In genomic region chr11:116839601-116840000, GRCm38 (mm10) we compare ENCODE assay signal across 12 mouse cellular contexts. TPM values are rescaled to one million over a fixed set of nuclear protein-coding genes. Genes with fewer than 3 reads are reported as not detected.
DNase-seq lines count a peak whose midpoint lies in the region; ATAC-seq lines count a peak whose summit lies in the region.
"Had no signal": no experiment of that assay in that cellular context is flagged by ENCODE, and none has a peak within 500 bp of the region (broad histone marks: within the 10 kb centered on the region; RNA-seq: fewer than 3 reads in every experiment).

No protein-coding gene starts in this region.

- peak overlapping the region; percentile 93 for H3K4me2 ChIP-seq in heart, embryonic 13.5 days
- H3K4me2 ChIP-seq in hindbrain, embryonic 14.5 days (replicated peaks) = peak overlapping the region; percentile 90
- no peak overlapping the region for H3K4me2 ChIP-seq in midbrain, embryonic 11.5 days

- peaks cover 41% of the 10 kb centered on the region for H3K4me1 ChIP-seq in heart, embryonic 13.5 days
- peaks cover 32% of the 10 kb centered on the region for H3K4me1 ChIP-seq in hindbrain, embryonic 14.5 days (replicated peaks; ENCODE audit: control insufficient read depth, insufficient read depth, low read length)
- peaks cover 32% of the 10 kb centered on the region for H3K4me1 ChIP-seq in midbrain, embryonic 11.5 days (ENCODE audit: control insufficient read depth, insufficient read depth, low read length)

- no peak for DNase-seq in heart, postnatal 25 days (ENCODE audit: low spot score)
- peak; percentile 5 for DNase-seq in MN1 (ENCODE audit: low spot score)
- DNase-seq in hindbrain, embryonic 14.5 days (ENCODE audit: low spot score) = no peak
- no peak for DNase-seq in midbrain, embryonic 11.5 days (ENCODE audit: low spot score, missing footprints)
- no peak for DNase-seq in ovary, postnatal 10 days (ENCODE audit: low spot score)
- DNase-seq in Muller cell, postnatal 12 days (ENCODE audit: inconsistent ontology term) = no peak
- DNase-seq: layer of hippocampus, adult 9-11 months; lung, adult 2 months; right cerebral cortex, postnatal 25 days had no signal

- no peak overlapping the region for H3K27ac ChIP-seq in heart, embryonic 13.5 days (replicated peaks)
- no peak overlapping the region for H3K27ac ChIP-seq in hindbrain, embryonic 14.5 days
- no peak overlapping the region for H3K27ac ChIP-seq in midbrain, embryonic 11.5 days (ENCODE audit: low read depth, low read length)

- H3K4me3 ChIP-seq in heart, embryonic 13.5 days = peak overlapping the region; percentile 22
- no peak overlapping the region for H3K4me3 ChIP-seq in hindbrain, embryonic 14.5 days (replicated peaks; ENCODE audit: low read length)
- H3K4me3 ChIP-seq in midbrain, embryonic 11.5 days (ENCODE audit: low read depth, low read length) = no peak overlapping the region

- no peaks in the 10 kb centered on the region for H3K9me3 ChIP-seq in heart, embryonic 13.5 days
- H3K9me3 ChIP-seq in hindbrain, embryonic 14.5 days (ENCODE audit: control insufficient read depth, low read length) = no peaks in the 10 kb centered on the region
- no peaks in the 10 kb centered on the region for H3K9me3 ChIP-seq in midbrain, embryonic 11.5 days (ENCODE audit: control insufficient read depth, low read length)

- 71% methylated on average over 7 of the region's 7 CpGs for WGBS in heart, embryonic 13.5 days
- 80% methylated on average over 7 of the region's 7 CpGs for WGBS in hindbrain, embryonic 14.5 days
- 92% methylated on average over 7 of the region's 7 CpGs for WGBS in midbrain, embryonic 11.5 days

- intact Hi-C loops in heart, postnatal 25 days (cut with DNase I) = loop anchor here (2.0 kb wide), 1 partner anchor 25 kb away; no protein-coding TSS in a partner anchor

- no peak for ATAC-seq in heart, embryonic 13.5 days (ENCODE audit: extremely low read depth, insufficient number of reproducible peaks, low FRiP score, low TSS enrichment)
- ATAC-seq in hindbrain, embryonic 14.5 days (ENCODE audit: low FRiP score) = no peak
- ATAC-seq in midbrain, embryonic 11.5 days (ENCODE audit: low FRiP score) = no peak
- ATAC-seq in granulocyte monocyte progenitor cell, adult 5-6 weeks (replicated peaks; ENCODE audit: poor library complexity, severe bottlenecking) = no peak

- H3K27me3 ChIP-seq in heart, embryonic 13.5 days (replicated peaks) = no peaks in the 10 kb centered on the region
- H3K27me3 ChIP-seq in hindbrain, embryonic 14.5 days (ENCODE audit: control insufficient read depth, insufficient read depth, low read length) = no peaks in the 10 kb centered on the region
- no peaks in the 10 kb centered on the region for H3K27me3 ChIP-seq in midbrain, embryonic 11.5 days (ENCODE audit: control insufficient read depth, insufficient read depth, low read length)

- H3K9ac ChIP-seq in heart, embryonic 13.5 days = peak overlapping the region; percentile 72
- peak overlapping the region; percentile 31; the same call in 1 of the 2 replicates for H3K9ac ChIP-seq in hindbrain, embryonic 14.5 days
- H3K9ac ChIP-seq in midbrain, embryonic 11.5 days (ENCODE audit: low read length) = peak overlapping the region; percentile 16; the same call in 1 of the 2 replicates

- H3K36me3 ChIP-seq in heart, embryonic 13.5 days = peaks cover 70% of the 10 kb centered on the region
- H3K36me3 ChIP-seq in hindbrain, embryonic 14.5 days (replicated peaks; ENCODE audit: control insufficient read depth, insufficient read depth) = peaks cover 66% of the 10 kb centered on the region
- H3K36me3 ChIP-seq in midbrain, embryonic 11.5 days (ENCODE audit: control insufficient read depth, insufficient read depth, low read length) = peaks cover 45% of the 10 kb centered on the region

RNA-seq across cellular contexts. Expression of gene Mettl23, which starts 3.5 kb away (rescaled TPM):
- polyA plus RNA-seq in heart, embryonic 13.5 days (2015; fragmentation: Nextera tagmentation; extraction: Ambion mirVana) = 63.8 and 68.8 TPM in 2 replicates
- total RNA-seq in heart, postnatal 25 days (2021) = 10 to 100 TPM; 36.6 to 39.4 TPM
- polyA plus RNA-seq in hindbrain, embryonic 14.5 days (2014; fragmentation: Nextera tagmentation; extraction: Ambion mirVana) = 70.0 and 73.9 TPM in 2 replicates
- 72.5 and 76.2 TPM in 2 replicates for polyA plus RNA-seq in midbrain, embryonic 11.5 days (2014; fragmentation: Nextera tagmentation; extraction: Ambion mirVana)
- total RNA-seq in granulocyte monocyte progenitor cell, adult 5-6 weeks (2014; fragmentation: Nextera tagmentation) = 34.5 and 40.5 TPM in 2 replicates
- 22.7 and 25.8 TPM in 2 replicates for total RNA-seq in granulocyte monocyte progenitor cell, adult 5-6 weeks (2017)

RNA-seq across cellular contexts. Expression of gene Jmjd6, which starts 3.6 kb away (rescaled TPM):
- 61.7 and 75.3 TPM in 2 replicates for polyA plus RNA-seq in heart, embryonic 13.5 days (2015; fragmentation: Nextera tagmentation; extraction: Ambion mirVana)
- 10 to 100 TPM; 37.1 to 37.7 TPM for total RNA-seq in heart, postnatal 25 days (2021)
- 64.6 and 65.7 TPM in 2 replicates for polyA plus RNA-seq in hindbrain, embryonic 14.5 days (2014; fragmentation: Nextera tagmentation; extraction: Ambion mirVana)
- polyA plus RNA-seq in midbrain, embryonic 11.5 days (2014; fragmentation: Nextera tagmentation; extraction: Ambion mirVana) = 86.9 and 89.9 TPM in 2 replicates
- total RNA-seq in granulocyte monocyte progenitor cell, adult 5-6 weeks (2014; fragmentation: Nextera tagmentation) = 37.0 and 42.8 TPM in 2 replicates
- 31.0 and 45.4 TPM in 2 replicates for total RNA-seq in granulocyte monocyte progenitor cell, adult 5-6 weeks (2017)

RNA-seq across cellular contexts. Expression of gene Mxra7, which starts 11.8 kb away (rescaled TPM):
- polyA plus RNA-seq in heart, embryonic 13.5 days (2015; fragmentation: Nextera tagmentation; extraction: Ambion mirVana) = 18.4 and 19.3 TPM in 2 replicates
- total RNA-seq in heart, postnatal 25 days (2021) = 10 to 100 TPM; 17.2 to 23.2 TPM
- polyA plus RNA-seq in hindbrain, embryonic 14.5 days (2014; fragmentation: Nextera tagmentation; extraction: Ambion mirVana) = 29.3 and 35.5 TPM in 2 replicates
- 27.4 and 31.6 TPM in 2 replicates for polyA plus RNA-seq in midbrain, embryonic 11.5 days (2014; fragmentation: Nextera tagmentation; extraction: Ambion mirVana)
- 0.17 TPM in 1 of 2 replicates, not detected in the other for total RNA-seq in granulocyte monocyte progenitor cell, adult 5-6 weeks (2014; fragmentation: Nextera tagmentation)
- 0.09 and 0.67 TPM in 2 replicates for total RNA-seq in granulocyte monocyte progenitor cell, adult 5-6 weeks (2017)
- total RNA-seq: monocyte, adult 5-6 weeks had no signal

RNA-seq across cellular contexts. Expression of gene Mfsd11, which starts 12.6 kb away (rescaled TPM):
- polyA plus RNA-seq in heart, embryonic 13.5 days (2015; fragmentation: Nextera tagmentation; extraction: Ambion mirVana) = 32.2 and 35.5 TPM in 2 replicates
- total RNA-seq in heart, postnatal 25 days (2021) = 10 to 100 TPM; 34.0 to 36.9 TPM
- 51.9 and 54.4 TPM in 2 replicates for polyA plus RNA-seq in hindbrain, embryonic 14.5 days (2014; fragmentation: Nextera tagmentation; extraction: Ambion mirVana)
- 28.6 and 30.3 TPM in 2 replicates for polyA plus RNA-seq in midbrain, embryonic 11.5 days (2014; fragmentation: Nextera tagmentation; extraction: Ambion mirVana)
- total RNA-seq in granulocyte monocyte progenitor cell, adult 5-6 weeks (2014; fragmentation: Nextera tagmentation) = 16.0 and 32.0 TPM in 2 replicates
- 9.4 and 10.0 TPM in 2 replicates for total RNA-seq in granulocyte monocyte progenitor cell, adult 5-6 weeks (2017)

RNA-seq across cellular contexts. Expression of gene Srsf2, which starts 13.3 kb away (rescaled TPM):
- polyA plus RNA-seq in heart, embryonic 13.5 days (2015; fragmentation: Nextera tagmentation; extraction: Ambion mirVana) = 530 and 543 TPM in 2 replicates
- total RNA-seq in heart, postnatal 25 days (2021) = 100 to 1,000 TPM in 1 of 2 experiments, 10 to 100 TPM in 1; 97.1 to 103 TPM
- polyA plus RNA-seq in hindbrain, embryonic 14.5 days (2014; fragmentation: Nextera tagmentation; extraction: Ambion mirVana) = 556 and 567 TPM in 2 replicates
- 974 and 988 TPM in 2 replicates for polyA plus RNA-seq in midbrain, embryonic 11.5 days (2014; fragmentation: Nextera tagmentation; extraction: Ambion mirVana)
- 818 and 827 TPM in 2 replicates for total RNA-seq in granulocyte monocyte progenitor cell, adult 5-6 weeks (2014; fragmentation: Nextera tagmentation)
- 356 and 422 TPM in 2 replicates for total RNA-seq in granulocyte monocyte progenitor cell, adult 5-6 weeks (2017)

Comparison
In these comparisons a context has a peak if more than half of its experiments do, and no peak if none do; other contexts are left out.
1. H3K9ac ChIP-seq: peak in every context shown above with its lines; median percentile 72 in heart, embryonic 13.5 days; 31 in hindbrain, embryonic 14.5 days; 16 in midbrain, embryonic 11.5 days.